Mouse (Mus musculus): ENCODE data around the gene Eif2b3. TPM values are rescaled to one million over a fixed set of nuclear protein-coding genes. Genes with fewer than 3 reads are reported as not detected.

Eif2b3 gene
- total and polyA plus RNA-seq, 3 experiments = 6.5 to 31.8 (median 28.1) TPM

- ATAC-seq (ENCODE audit: extremely low read depth, insufficient number of reproducible peaks, low FRiP score, poor library complexity, severe bottlenecking) (no peak), DNase-seq (ENCODE audit: low spot score) (no peak)
- Histone ChIP-seq H3K4me1 (ENCODE audit: insufficient read depth, low read depth, low read length) (peaks cover 10% of the 10 kb centered on the region), H3K36me3 (replicated peaks) (no peaks in the 10 kb centered on the region), H3K9me3 (replicated peaks) (no peaks in the 10 kb centered on the region), H3K27me3 (ENCODE audit: insufficient read depth, low read length) (peaks cover 46% of the 10 kb centered on the region), H3K4me3 (ENCODE audit: low read depth, low read length) (peak within 1 kb of the TSS; percentile 57; the same call in 1 of the 2 replicates)
- no peak for TF ChIP-seq TAL1 (conservative IDR thresholded peaks at IDR 0.05; ENCODE audit: low read depth, low read length)
Observed at GRCm38 (mm10) chr4:117095551-117096452, 76.6 kb downstream of the Eif2b3 start, which contains the start of gene Ptch2. Ptch2 (plus strand) TSS chr4:117096075.

GRCm38 (mm10) chr4:117096666-117097065 is 77.5 kb downstream of the Eif2b3 start:
- peaks cover 13% of the 10 kb centered on the region for H3K4me1 ChIP-seq (ENCODE audit: insufficient read depth, low read depth, low read length)
- H3K27me3 ChIP-seq (ENCODE audit: insufficient read depth, low read length) = peaks cover 48% of the 10 kb centered on the region
- TF ChIP-seq POLR2AphosphoS5 (IDR thresholded peaks at IDR 0.05; ENCODE audit: insufficient replicate concordance, low read depth, low read length) (no peak), TAL1 (conservative IDR thresholded peaks at IDR 0.05; ENCODE audit: low read depth, low read length) (no peak), GATA2 (IDR thresholded peaks at IDR 0.05; ENCODE audit: borderline replicate concordance, low read depth, low read length) (no peak), GATA1 (IDR thresholded peaks at IDR 0.05; ENCODE audit: borderline replicate concordance, low read length) (no peak), CTCF (IDR thresholded peaks at IDR 0.05; ENCODE audit: low read depth, low read length) (no peak)
- H3K9me3 ChIP-seq (replicated peaks) = no peaks in the 10 kb centered on the region
- no peak overlapping the region for H3K4me3 ChIP-seq (ENCODE audit: low read depth, low read length)
- no peaks in the 10 kb centered on the region for H3K36me3 ChIP-seq (replicated peaks)
- ATAC-seq (ENCODE audit: extremely low read depth, insufficient number of reproducible peaks, low FRiP score, poor library complexity, severe bottlenecking) (no peak), DNase-seq (ENCODE audit: low spot score) (no peak)

- Histone ChIP-seq H3K9me3 (replicated peaks) (no peaks in the 10 kb centered on the region), H3K4me1 (ENCODE audit: insufficient read depth, low read depth, low read length) (peaks cover 14% of the 10 kb centered on the region), H3K27me3 (ENCODE audit: insufficient read depth, low read length) (peaks cover 58% of the 10 kb centered on the region), H3K4me3 (ENCODE audit: low read depth, low read length) (no peak overlapping the region), H3K36me3 (replicated peaks) (no peaks in the 10 kb centered on the region)
- ATAC-seq (ENCODE audit: extremely low read depth, insufficient number of reproducible peaks, low FRiP score, poor library complexity, severe bottlenecking) = no peak
- no peak for DNase-seq (ENCODE audit: low spot score)
- TF ChIP-seq POLR2AphosphoS5 (IDR thresholded peaks at IDR 0.05; ENCODE audit: insufficient replicate concordance, low read depth, low read length) = no peak
- TF ChIP-seq GATA1 (IDR thresholded peaks at IDR 0.05; ENCODE audit: borderline replicate concordance, low read length) = no peak
- TF ChIP-seq GATA2 (IDR thresholded peaks at IDR 0.05; ENCODE audit: borderline replicate concordance, low read depth, low read length) = no peak
- TF ChIP-seq CTCF (IDR thresholded peaks at IDR 0.05; ENCODE audit: low read depth, low read length) = no peak
- no peak for TF ChIP-seq TAL1 (conservative IDR thresholded peaks at IDR 0.05; ENCODE audit: low read depth, low read length)
Observed at GRCm38 (mm10) chr4:117097969-117098763, 79.0 kb downstream of the Eif2b3 start.

- no peak overlapping the region for H3K4me3 ChIP-seq (ENCODE audit: low read depth, low read length)
- H3K9me3 ChIP-seq (replicated peaks) = no peaks in the 10 kb centered on the region
- no peak for ATAC-seq (ENCODE audit: extremely low read depth, insufficient number of reproducible peaks, low FRiP score, poor library complexity, severe bottlenecking)
- H3K27me3 ChIP-seq (ENCODE audit: insufficient read depth, low read length) = peaks cover 63% of the 10 kb centered on the region
- no peaks in the 10 kb centered on the region for H3K36me3 ChIP-seq (replicated peaks)
- TF ChIP-seq GATA1 (IDR thresholded peaks at IDR 0.05; ENCODE audit: borderline replicate concordance, low read length) (no peak), CTCF (IDR thresholded peaks at IDR 0.05; ENCODE audit: low read depth, low read length) (no peak), GATA2 (IDR thresholded peaks at IDR 0.05; ENCODE audit: borderline replicate concordance, low read depth, low read length) (no peak), POLR2AphosphoS5 (IDR thresholded peaks at IDR 0.05; ENCODE audit: insufficient replicate concordance, low read depth, low read length) (no peak), TAL1 (conservative IDR thresholded peaks at IDR 0.05; ENCODE audit: low read depth, low read length) (no peak)
- no peak for DNase-seq (ENCODE audit: low spot score)
- H3K4me1 ChIP-seq (ENCODE audit: insufficient read depth, low read depth, low read length) = peaks cover 14% of the 10 kb centered on the region
Observed at GRCm38 (mm10) chr4:117098764-117099036, 79.5 kb downstream of the Eif2b3 start.

GRCm38 (mm10) chr4:117100036-117100435 is 80.8 kb downstream of the Eif2b3 start:
- Histone ChIP-seq H3K4me3 (ENCODE audit: low read depth, low read length) (no peak overlapping the region), H3K9me3 (replicated peaks) (no peaks in the 10 kb centered on the region), H3K36me3 (replicated peaks) (no peaks in the 10 kb centered on the region), H3K4me1 (ENCODE audit: insufficient read depth, low read depth, low read length) (peaks cover 14% of the 10 kb centered on the region), H3K27me3 (ENCODE audit: insufficient read depth, low read length) (peaks cover 72% of the 10 kb centered on the region)
- TF ChIP-seq GATA1 (IDR thresholded peaks at IDR 0.05; ENCODE audit: borderline replicate concordance, low read length) (no peak), POLR2AphosphoS5 (IDR thresholded peaks at IDR 0.05; ENCODE audit: insufficient replicate concordance, low read depth, low read length) (no peak), CTCF (IDR thresholded peaks at IDR 0.05; ENCODE audit: low read depth, low read length) (no peak), GATA2 (IDR thresholded peaks at IDR 0.05; ENCODE audit: borderline replicate concordance, low read depth, low read length) (no peak), TAL1 (conservative IDR thresholded peaks at IDR 0.05; ENCODE audit: low read depth, low read length) (no peak)
- no peak for DNase-seq (ENCODE audit: low spot score)
- no peak for ATAC-seq (ENCODE audit: extremely low read depth, insufficient number of reproducible peaks, low FRiP score, poor library complexity, severe bottlenecking)

- H3K4me1 ChIP-seq (ENCODE audit: insufficient read depth, low read depth, low read length) = peaks cover 9% of the 10 kb centered on the region
- H3K27me3 ChIP-seq (ENCODE audit: insufficient read depth, low read length) = peaks cover 71% of the 10 kb centered on the region
- TF ChIP-seq GATA1 (IDR thresholded peaks at IDR 0.05; ENCODE audit: borderline replicate concordance, low read length) (no peak), GATA2 (IDR thresholded peaks at IDR 0.05; ENCODE audit: borderline replicate concordance, low read depth, low read length) (no peak), CTCF (IDR thresholded peaks at IDR 0.05; ENCODE audit: low read depth, low read length) (no peak), POLR2AphosphoS5 (IDR thresholded peaks at IDR 0.05; ENCODE audit: insufficient replicate concordance, low read depth, low read length) (no peak), TAL1 (conservative IDR thresholded peaks at IDR 0.05; ENCODE audit: low read depth, low read length) (no peak)
- no peak for DNase-seq (ENCODE audit: low spot score)
- no peak overlapping the region for H3K4me3 ChIP-seq (ENCODE audit: low read depth, low read length)
- H3K9me3 ChIP-seq (replicated peaks) = no peaks in the 10 kb centered on the region
- H3K36me3 ChIP-seq (replicated peaks) = no peaks in the 10 kb centered on the region
- ATAC-seq (ENCODE audit: extremely low read depth, insufficient number of reproducible peaks, low FRiP score, poor library complexity, severe bottlenecking) = no peak
Observed at GRCm38 (mm10) chr4:117101218-117101617, 82.0 kb downstream of the Eif2b3 start.

Measured in G1E (cell line).